Mouse (Mus musculus) hindbrain, postnatal 0 days (tissue): ENCODE data around the gene Apobec3. TPM values are rescaled to one million over a fixed set of nuclear protein-coding genes. Genes with fewer than 3 reads are reported as not detected.
A peak's percentile ranks its signal among the peaks of the same experiment; 100 is the strongest.

Experiments
- ATAC-seq: fragments of 200-750 bp; cut with Nextera tagmentation; 2 replicates; pipeline ENCODE4 v1.8.0; 2017; ENCODE audit warnings: mild to moderate bottlenecking, moderate TSS enrichment, moderate library complexity
- DNase-seq: peaks from one replicate; pipeline ENCODE4 v3.0.0-alpha.2; 2015; ENCODE audit warnings: low spot score
- H3K27ac ChIP-seq: fragments of 300-500 bp; sonication (generic); 2 replicates; pipeline ENCODE4 v1.5.1; 2014; ENCODE audit warnings: mild to moderate bottlenecking
- H3K27me3 ChIP-seq: fragments of 300-500 bp; sonication (generic); 2 replicates; pipeline ENCODE4 v1.6.1; 2014; ENCODE audit warnings: low read length, mixed read lengths; ENCODE audit not compliant: insufficient read depth
- H3K36me3 ChIP-seq: fragments of 300-500 bp; sonication (generic); 2 replicates; pipeline ENCODE4 v1.6.1; 2014; ENCODE audit warnings: low read length, mixed read lengths; ENCODE audit not compliant: insufficient read depth
- H3K4me1 ChIP-seq: fragments of 300-500 bp; sonication (generic); 2 replicates; pipeline ENCODE4 v1.6.1; 2014; ENCODE audit warnings: antibody characterized with exemption, low read length, mixed read lengths; ENCODE audit not compliant: insufficient read depth
- H3K4me2 ChIP-seq: fragments of 300-500 bp; sonication (generic); 2 replicates; pipeline ENCODE4 v1.6.1; 2014; ENCODE audit warnings: low read depth, mild to moderate bottlenecking, low read length, moderate library complexity, mixed read lengths
- H3K4me3 ChIP-seq: fragments of 300-500 bp; sonication (generic); 2 replicates; pipeline ENCODE4 v1.5.1; 2014; ENCODE audit warnings: low read length
- H3K9ac ChIP-seq: fragments of 300-500 bp; sonication (generic); replicated peaks from 2 replicates; pipeline ENCODE4 v1.6.1; 2014; ENCODE audit warnings: mild to moderate bottlenecking, low read length, moderate library complexity, mixed read lengths
- H3K9me3 ChIP-seq: fragments of 300-500 bp; sonication (generic); 2 replicates; pipeline ENCODE4 v1.6.1; 2016; ENCODE audit warnings: low read length, mixed read lengths
- CTCF ChIP-seq: IDR thresholded peaks from 2 replicates; pipeline ENCODE4 v1.5.1; 2016; ENCODE audit warnings: antibody characterized with exemption, control low read depth, low read depth
- WGBS: fragments of 180-500 bp; shearing (Covaris S2); extraction: QIAGEN DNeasy Blood & Tissue Kit; methylation state at CpG from one replicate; pipeline ENCODE4 v1.1.7; 2014; 5-methylcytosine and 5-hydroxymethylcytosine counted together
- polyA plus RNA-seq: library from polyadenylated mRNA; unstranded; fragments of >200 nt; fragmentation: Nextera tagmentation; extraction: Ambion mirVana; gene quantifications from 2 replicates; pipeline ENCODE4 v1.2.1, GENCODE M21; 2015
- total RNA-seq: library from RNA; depleted of rRNA; stranded (reverse); fragments of >200 nt; gene quantifications from 2 replicates; pipeline ENCODE4 v1.2.3, GENCODE M21; 2014

Apobec3 gene
- total and polyA plus RNA-seq, 2 experiments from 2014 or later, result 3.5 to 3.9 TPM

GRCm38 (mm10) chr15:79880477-79880876, 11.0 kb upstream of the Apobec3 start:
- no peaks in the 10 kb centered on the region for H3K9me3 ChIP-seq
- DNase-seq (no peak), ATAC-seq (no peak)
- H3K36me3 ChIP-seq, result no peaks in the 10 kb centered on the region
- no peak overlapping the region for H3K4me3 ChIP-seq
- H3K4me2 ChIP-seq, result no peak overlapping the region
- no peak for TF ChIP-seq CTCF
- no peaks in the 10 kb centered on the region for H3K27me3 ChIP-seq
- H3K27ac ChIP-seq, result no peak overlapping the region
- H3K9ac ChIP-seq, result no peak overlapping the region
- 78% methylated on average over 3 of the region's 3 CpGs for WGBS
- peaks cover 5% of the 10 kb centered on the region; the same call in 1 of the 2 replicates for H3K4me1 ChIP-seq

- H3K36me3 ChIP-seq, result no peaks in the 10 kb centered on the region
- H3K9ac ChIP-seq, result peak overlapping the region; percentile 57; the same call in 1 of the 2 replicates
- 14% methylated on average over 19 of the region's 19 CpGs for WGBS
- peak overlapping the region; percentile 38 for H3K4me3 ChIP-seq
- H3K27ac ChIP-seq, result peak overlapping the region; percentile 92
- H3K27me3 ChIP-seq, result no peaks in the 10 kb centered on the region
- H3K4me2 ChIP-seq, result peak overlapping the region; percentile 51
- TF ChIP-seq CTCF, result no peak
- ATAC-seq (peak; percentile 80), DNase-seq (peak; percentile 83)
- peaks cover 5% of the 10 kb centered on the region; the same call in 1 of the 2 replicates for H3K4me1 ChIP-seq
- no peaks in the 10 kb centered on the region for H3K9me3 ChIP-seq
Observed at GRCm38 (mm10) chr15:79882623-79883267, 8.7 kb upstream of the Apobec3 start.

- Histone ChIP-seq H3K4me1 (peaks cover 5% of the 10 kb centered on the region; the same call in 1 of the 2 replicates), H3K4me3 (peak overlapping the region; percentile 38), H3K9ac (peak overlapping the region; percentile 57), H3K27me3 (no peaks in the 10 kb centered on the region), H3K4me2 (peak overlapping the region; percentile 51), H3K9me3 (no peaks in the 10 kb centered on the region), H3K36me3 (no peaks in the 10 kb centered on the region), H3K27ac (peak overlapping the region; percentile 92)
- ATAC-seq, result peak; percentile 94
- under 1% methylated on average over 30 of the region's 30 CpGs for WGBS
- peak; percentile 96 for DNase-seq
- TF ChIP-seq CTCF, result peak; percentile 74
Observed at GRCm38 (mm10) chr15:79883352-79883822, 8.1 kb upstream of the Apobec3 start.

- H3K9me3 ChIP-seq, result no peaks in the 10 kb centered on the region
Observed at GRCm38 (mm10) chr15:79884820-79885219, 6.6 kb upstream of the Apobec3 start.

GRCm38 (mm10) chr15:79892213-79892541, 718 bp downstream of the Apobec3 start:
- Histone ChIP-seq H3K27me3 (no peaks in the 10 kb centered on the region), H3K9ac (peak overlapping the region; percentile 41), H3K4me3 (peak overlapping the region; percentile 36), H3K36me3 (no peaks in the 10 kb centered on the region), H3K4me1 (no peaks in the 10 kb centered on the region; the same call in 1 of the 2 replicates), H3K9me3 (no peaks in the 10 kb centered on the region), H3K4me2 (peak overlapping the region; percentile 62), H3K27ac (peak overlapping the region; percentile 48; the same call in 1 of the 2 replicates)
- under 1% methylated on average over 12 of the region's 12 CpGs for WGBS
- ATAC-seq (peak; percentile 51; the same call in 1 of the 2 replicates), DNase-seq (peak; percentile 44)
- TF ChIP-seq CTCF, result no peak

More at GRCm38 (mm10) chr15:79884820-79885219, 6.6 kb upstream of the Apobec3 start:
- no peak overlapping the region for H3K4me3 ChIP-seq
- H3K4me1 ChIP-seq, result no peaks in the 10 kb centered on the region
- TF ChIP-seq CTCF, result no peak
- H3K4me2 ChIP-seq, result no peak overlapping the region
- no peak for DNase-seq
- H3K27ac ChIP-seq, result no peak overlapping the region
- no peak overlapping the region for H3K9ac ChIP-seq
- no peak for ATAC-seq
- 73% methylated on average over 5 of the region's 5 CpGs for WGBS
- no peaks in the 10 kb centered on the region for H3K27me3 ChIP-seq
- no peaks in the 10 kb centered on the region for H3K36me3 ChIP-seq

GRCm38 (mm10) chr15:79892995-79893823, 1.8 kb downstream of the Apobec3 start:
- no peaks in the 10 kb centered on the region for H3K27me3 ChIP-seq
- no peaks in the 10 kb centered on the region; the same call in 1 of the 2 replicates for H3K4me1 ChIP-seq
- no peaks in the 10 kb centered on the region for H3K36me3 ChIP-seq
- TF ChIP-seq CTCF, result no peak
- H3K9ac ChIP-seq, result no peak overlapping the region
- ATAC-seq (no peak), DNase-seq (no peak)
- no peak overlapping the region for H3K27ac ChIP-seq
- H3K4me2 ChIP-seq, result peak overlapping the region; percentile 62; the same call in 1 of the 2 replicates
- H3K4me3 ChIP-seq, result no peak overlapping the region
- 84% methylated on average over 15 of the region's 15 CpGs for WGBS
- H3K9me3 ChIP-seq, result no peaks in the 10 kb centered on the region
